Mouse (Mus musculus): ENCODE data around the gene Pold4. TPM values are rescaled to one million over a fixed set of nuclear protein-coding genes. Genes with fewer than 3 reads are reported as not detected.

Gene Pold4
- polyA plus RNA-seq (2015; fragmentation: Nextera tagmentation; extraction: Ambion mirVana), result 32.6 and 38.0 TPM in 2 replicates

GRCm38 (mm10) chr19:4231253-4232185, at the start of gene Pold4:
Pold4 (plus strand) TSS chr19:4231899.
- H3K4me2 ChIP-seq (ENCODE audit: low read depth, low read length), result peak within 1 kb of the TSS; percentile 90
- peak; percentile 93 for ATAC-seq (ENCODE audit: low read depth)
- H3K9me3 ChIP-seq (ENCODE audit: control insufficient read depth, low read length), result no peaks in the 10 kb centered on the region
- 10% methylated on average over 26 of the region's 26 CpGs for WGBS
- H3K27me3 ChIP-seq (ENCODE audit: control insufficient read depth, insufficient read depth, low read depth, low read length), result no peaks in the 10 kb centered on the region; the same call in 1 of the 2 replicates
- peaks cover 19% of the 10 kb centered on the region for H3K4me1 ChIP-seq (replicated peaks; ENCODE audit: control insufficient read depth, insufficient read depth, low read length)
- H3K36me3 ChIP-seq (ENCODE audit: control insufficient read depth, insufficient read depth, low read length), result no peaks in the 10 kb centered on the region
- peak within 1 kb of the TSS; percentile 67 for H3K4me3 ChIP-seq (ENCODE audit: low read length)
- H3K27ac ChIP-seq (ENCODE audit: low read length), result peak within 1 kb of the TSS; percentile 95
- H3K9ac ChIP-seq (ENCODE audit: low read length), result peak within 1 kb of the TSS; percentile 74

GRCm38 (mm10) chr19:4183689-4184088, 48.0 kb upstream of the Pold4 start:
- no peak overlapping the region for H3K4me2 ChIP-seq (ENCODE audit: low read depth, low read length)
- no peak overlapping the region for H3K4me3 ChIP-seq (ENCODE audit: low read length)
- no peaks in the 10 kb centered on the region for H3K36me3 ChIP-seq (ENCODE audit: control insufficient read depth, insufficient read depth, low read length)
- WGBS, result 80% methylated on average over 2 of the region's 2 CpGs
- no peaks in the 10 kb centered on the region for H3K27me3 ChIP-seq (ENCODE audit: control insufficient read depth, insufficient read depth, low read depth, low read length)
- H3K9ac ChIP-seq (ENCODE audit: low read length), result no peak overlapping the region
- ATAC-seq (ENCODE audit: low read depth), result no peak
- H3K27ac ChIP-seq (ENCODE audit: low read length), result 0 out of 2 replicates have a peak overlapping the region, but pooled peaks have one; percentile 16
- peaks cover 7% of the 10 kb centered on the region for H3K4me1 ChIP-seq (replicated peaks; ENCODE audit: control insufficient read depth, insufficient read depth, low read length)
- no peaks in the 10 kb centered on the region for H3K9me3 ChIP-seq (ENCODE audit: control insufficient read depth, low read length)

GRCm38 (mm10) chr19:4184976-4185975, 46.4 kb upstream of the Pold4 start:
- H3K27me3 ChIP-seq (ENCODE audit: control insufficient read depth, insufficient read depth, low read depth, low read length), result no peaks in the 10 kb centered on the region
- H3K9me3 ChIP-seq (ENCODE audit: control insufficient read depth, low read length), result no peaks in the 10 kb centered on the region
- WGBS, result 42% methylated on average over 15 of the region's 15 CpGs
- H3K9ac ChIP-seq (ENCODE audit: low read length), result peak overlapping the region; percentile 30; the same call in 1 of the 2 replicates
- H3K4me3 ChIP-seq (ENCODE audit: low read length), result no peak overlapping the region
- H3K27ac ChIP-seq (ENCODE audit: low read length), result peak overlapping the region; percentile 64; the same call in 1 of the 2 replicates
- H3K4me1 ChIP-seq (replicated peaks; ENCODE audit: control insufficient read depth, insufficient read depth, low read length), result peaks cover 7% of the 10 kb centered on the region
- ATAC-seq (ENCODE audit: low read depth), result peak; percentile 31; the same call in 1 of the 2 replicates
- H3K36me3 ChIP-seq (ENCODE audit: control insufficient read depth, insufficient read depth, low read length), result no peaks in the 10 kb centered on the region
- H3K4me2 ChIP-seq (ENCODE audit: low read depth, low read length), result no peak overlapping the region

GRCm38 (mm10) chr19:4187303-4187702, 44.4 kb upstream of the Pold4 start:
- Histone ChIP-seq H3K4me2 (ENCODE audit: low read depth, low read length) (no peak overlapping the region), H3K4me1 (replicated peaks; ENCODE audit: control insufficient read depth, insufficient read depth, low read length) (peaks cover 8% of the 10 kb centered on the region), H3K36me3 (ENCODE audit: control insufficient read depth, insufficient read depth, low read length) (no peaks in the 10 kb centered on the region), H3K4me3 (ENCODE audit: low read length) (no peak overlapping the region), H3K27me3 (ENCODE audit: control insufficient read depth, insufficient read depth, low read depth, low read length) (no peaks in the 10 kb centered on the region), H3K9me3 (ENCODE audit: control insufficient read depth, low read length) (no peaks in the 10 kb centered on the region), H3K9ac (ENCODE audit: low read length) (no peak overlapping the region), H3K27ac (ENCODE audit: low read length) (no peak overlapping the region)
- WGBS, result 68% methylated on average over 3 of the region's 3 CpGs
- ATAC-seq (ENCODE audit: low read depth), result no peak

- no peak for ATAC-seq (ENCODE audit: low read depth)
- no peak overlapping the region for H3K4me2 ChIP-seq (ENCODE audit: low read depth, low read length)
- WGBS, result 85% methylated on average over 12 of the region's 12 CpGs
These were observed 42.6 kb upstream of the Pold4 start for GRCm38 (mm10) chr19:4189051-4189620.

GRCm38 (mm10) chr19:4190831-4191334, 40.8 kb upstream of the Pold4 start, which contains the start of gene Tbc1d10c:
Tbc1d10c (minus strand) TSS chr19:4191284.
- Histone ChIP-seq H3K36me3 (ENCODE audit: control insufficient read depth, insufficient read depth, low read length) (peaks cover 21% of the 10 kb centered on the region), H3K9me3 (ENCODE audit: control insufficient read depth, low read length) (no peaks in the 10 kb centered on the region), H3K4me2 (ENCODE audit: low read depth, low read length) (peak within 1 kb of the TSS; percentile 73), H3K4me3 (ENCODE audit: low read length) (peak within 1 kb of the TSS; percentile 88), H3K9ac (ENCODE audit: low read length) (peak within 1 kb of the TSS; percentile 99), H3K27ac (ENCODE audit: low read length) (peak within 1 kb of the TSS; percentile 94), H3K27me3 (ENCODE audit: control insufficient read depth, insufficient read depth, low read depth, low read length) (no peaks in the 10 kb centered on the region), H3K4me1 (replicated peaks; ENCODE audit: control insufficient read depth, insufficient read depth, low read length) (peaks cover 16% of the 10 kb centered on the region)
- 47% methylated on average over 4 of the region's 4 CpGs for WGBS
- ATAC-seq (ENCODE audit: low read depth), result no peak

More at GRCm38 (mm10) chr19:4189051-4189620, 42.6 kb upstream of the Pold4 start:
- Histone ChIP-seq H3K4me3 (ENCODE audit: low read length) (no peak overlapping the region), H3K27ac (ENCODE audit: low read length) (no peak overlapping the region), H3K27me3 (ENCODE audit: control insufficient read depth, insufficient read depth, low read depth, low read length) (no peaks in the 10 kb centered on the region), H3K36me3 (ENCODE audit: control insufficient read depth, insufficient read depth, low read length) (peaks cover 8% of the 10 kb centered on the region), H3K4me1 (replicated peaks; ENCODE audit: control insufficient read depth, insufficient read depth, low read length) (peaks cover 19% of the 10 kb centered on the region), H3K9ac (ENCODE audit: low read length) (no peak overlapping the region), H3K9me3 (ENCODE audit: control insufficient read depth, low read length) (no peaks in the 10 kb centered on the region)

GRCm38 (mm10) chr19:4191528-4192250, 40.0 kb upstream of the Pold4 start, which contains the start of gene Ppp1ca:
Ppp1ca (plus strand) TSS chr19:4192065.
- peak within 1 kb of the TSS; percentile 73 for H3K4me2 ChIP-seq (ENCODE audit: low read depth, low read length)
- 4% methylated on average over 25 of the region's 47 CpGs for WGBS
- peak; percentile 95 for ATAC-seq (ENCODE audit: low read depth)
- peaks cover 16% of the 10 kb centered on the region for H3K4me1 ChIP-seq (replicated peaks; ENCODE audit: control insufficient read depth, insufficient read depth, low read length)
- no peaks in the 10 kb centered on the region for H3K27me3 ChIP-seq (ENCODE audit: control insufficient read depth, insufficient read depth, low read depth, low read length)
- H3K9me3 ChIP-seq (ENCODE audit: control insufficient read depth, low read length), result no peaks in the 10 kb centered on the region
- H3K4me3 ChIP-seq (ENCODE audit: low read length), result peak within 1 kb of the TSS; percentile 88
- peak within 1 kb of the TSS; percentile 99 for H3K9ac ChIP-seq (ENCODE audit: low read length)
- H3K27ac ChIP-seq (ENCODE audit: low read length), result peak within 1 kb of the TSS; percentile 94
- peaks cover 27% of the 10 kb centered on the region for H3K36me3 ChIP-seq (ENCODE audit: control insufficient read depth, insufficient read depth, low read length)
